Mouse (Mus musculus) gastrocnemius, adult 8-10 months (tissue): ENCODE results near the gene Rpl32. TPM values are rescaled to one million over a fixed set of nuclear protein-coding genes. Genes with fewer than 3 reads are reported as not detected.

Experiments used
- DNase-seq, 2 experiments: peaks; one replicate each; pipeline ENCODE4 v3.0.0; 2022; ENCODE audit warnings: low spot score in 2 of 2
- microRNA-seq: library from miRNA; unstranded; fragments of <30 nt; microRNA quantifications from one replicate; pipeline ENCODE4 v1.2.0, GENCODE M21; 2022
- total RNA-seq, 4 experiments: library from RNA; stranded (reverse); gene quantifications; 2 replicates each; pipeline ENCODE4 v1.2.4; 2022

Gene Rpl32
- total RNA-seq, 4 experiments from 2014 or later, result 581 to 694 (median 621) TPM

DNA sequence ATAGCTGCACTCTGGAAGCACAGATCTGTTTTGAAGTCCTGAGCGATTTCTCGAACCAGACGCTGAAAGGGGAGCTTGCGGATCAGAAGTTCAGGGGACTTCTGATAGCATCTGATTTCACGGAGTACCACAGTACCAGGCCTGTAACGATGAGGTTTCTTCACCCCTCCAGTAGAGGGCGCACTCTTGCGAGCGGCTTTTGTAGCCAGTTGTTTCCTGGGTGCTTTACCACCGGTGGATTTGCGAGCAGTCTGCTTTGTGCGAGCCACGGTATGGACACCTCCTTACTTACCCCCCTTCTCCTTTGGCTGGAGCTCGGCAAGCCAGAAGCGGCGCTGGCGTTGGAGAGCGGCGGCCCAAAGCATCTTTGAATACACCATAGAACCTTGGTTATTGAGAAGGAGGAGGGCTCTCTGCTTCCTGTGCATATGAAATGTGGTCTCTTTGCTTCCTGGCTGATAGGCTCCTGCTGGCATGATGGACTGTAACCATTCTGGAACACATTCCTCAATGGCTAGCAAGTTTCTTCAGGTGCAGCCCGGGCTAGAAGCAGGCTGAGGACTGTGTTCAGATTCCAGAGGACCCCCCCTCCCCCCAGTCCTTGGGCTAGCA, 38.4 kb downstream of the Rpl32 start:
- DNase-seq, result no peak

DNA sequence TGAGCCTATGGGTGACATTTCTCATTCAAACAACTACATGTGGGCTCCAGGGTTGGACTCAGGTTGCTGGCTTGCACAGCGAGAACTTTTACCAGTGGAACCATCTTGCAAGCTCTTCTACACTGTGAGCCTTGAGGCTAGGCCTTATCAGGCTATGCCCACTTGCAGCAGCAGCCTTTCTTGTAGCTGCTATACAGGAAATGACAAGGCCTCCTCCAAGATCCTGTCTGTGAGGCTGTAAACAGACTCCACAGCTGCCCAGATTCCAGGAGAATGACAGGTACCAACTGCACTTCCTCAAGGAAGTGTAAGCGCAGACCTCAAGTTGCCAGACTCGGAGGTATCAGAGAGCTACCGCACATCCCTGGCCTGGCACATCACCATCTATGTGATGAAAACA, 40.3 kb downstream of the Rpl32 start:
- DNase-seq, result no peak

DNA sequence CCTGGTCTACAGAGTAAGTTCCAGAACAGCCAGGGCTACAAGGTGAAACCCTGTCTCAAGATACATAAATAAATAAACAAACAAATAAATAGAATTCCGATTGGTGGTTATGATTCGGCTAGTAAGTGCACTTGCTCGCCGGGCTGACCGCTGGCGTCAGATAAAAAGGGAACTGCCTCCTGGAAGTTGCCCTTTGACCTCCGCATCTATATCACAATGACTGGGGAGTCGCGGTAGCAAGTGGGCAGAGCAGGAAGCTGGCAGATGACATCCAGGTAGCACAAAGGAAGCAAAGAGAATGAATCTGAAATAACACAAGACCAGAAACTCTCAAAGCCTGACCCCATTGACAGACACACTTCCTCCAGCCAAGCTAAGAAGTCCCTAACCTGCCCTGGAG, 41.2 kb downstream of the Rpl32 start:
- DNase-seq, result no peak

DNA sequence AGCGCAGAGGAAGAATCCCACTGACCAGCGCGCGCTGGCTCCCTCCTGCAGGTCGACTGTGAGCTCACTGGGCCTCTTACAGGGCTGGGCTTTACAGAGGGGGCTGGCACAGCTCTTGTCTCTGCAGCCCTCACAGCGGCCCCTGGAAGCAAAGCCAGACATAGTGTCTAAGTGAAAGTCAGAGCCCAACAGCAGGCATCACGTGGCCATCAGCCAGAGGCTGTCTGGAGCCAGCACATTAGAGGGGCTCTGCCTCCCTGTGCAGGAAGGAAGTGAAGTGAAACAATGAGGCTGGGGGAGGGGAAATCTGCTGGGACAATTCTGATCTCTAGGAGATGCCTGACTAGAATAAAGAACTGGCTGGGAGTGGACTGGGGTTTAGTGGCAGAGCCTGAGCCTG, 44.4 kb downstream of the Rpl32 start:
- DNase-seq, result no peak

DNA sequence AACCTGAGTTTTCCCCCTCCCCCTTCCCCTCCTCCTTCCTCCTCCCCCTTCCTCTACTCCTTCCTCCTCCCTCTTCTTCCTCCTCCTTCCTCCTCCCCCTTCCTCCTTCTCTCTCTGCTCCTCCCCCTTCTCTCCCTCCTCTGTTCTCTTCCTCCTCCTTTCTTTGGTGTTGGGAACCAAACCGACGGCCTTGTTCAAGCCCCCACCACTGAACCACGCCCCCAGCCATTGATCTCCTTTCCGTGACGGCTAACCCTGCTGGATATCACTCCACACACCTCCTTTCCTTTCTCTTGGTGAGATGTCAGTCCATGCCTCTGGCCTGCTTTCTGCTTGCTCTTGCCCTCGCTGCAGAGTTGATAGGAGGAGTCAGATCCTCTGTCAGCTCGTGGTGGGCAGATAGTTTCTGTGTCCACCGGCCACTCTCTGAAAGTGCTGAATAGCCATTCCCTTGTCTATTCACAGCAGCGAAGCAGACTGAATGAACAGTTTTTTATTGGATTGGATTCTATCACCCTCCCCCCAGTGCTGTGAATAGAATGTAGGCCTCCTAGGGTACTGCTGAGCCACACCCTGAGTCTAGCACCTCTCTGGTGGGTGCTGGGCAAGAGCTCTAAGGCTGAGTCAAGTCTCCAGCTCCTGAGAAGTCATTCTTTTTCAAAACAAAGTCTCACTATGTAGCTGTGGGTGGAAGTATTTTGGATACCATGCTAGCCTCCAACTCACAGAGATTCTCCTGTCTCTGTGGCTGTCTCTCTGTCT, 46.4 kb downstream of the Rpl32 start, which contains the start of gene Tmem40:
Tmem40 (minus strand) TSS at position 416 of the 762 bp plus-strand sequence.
- no peak for DNase-seq

DNA sequence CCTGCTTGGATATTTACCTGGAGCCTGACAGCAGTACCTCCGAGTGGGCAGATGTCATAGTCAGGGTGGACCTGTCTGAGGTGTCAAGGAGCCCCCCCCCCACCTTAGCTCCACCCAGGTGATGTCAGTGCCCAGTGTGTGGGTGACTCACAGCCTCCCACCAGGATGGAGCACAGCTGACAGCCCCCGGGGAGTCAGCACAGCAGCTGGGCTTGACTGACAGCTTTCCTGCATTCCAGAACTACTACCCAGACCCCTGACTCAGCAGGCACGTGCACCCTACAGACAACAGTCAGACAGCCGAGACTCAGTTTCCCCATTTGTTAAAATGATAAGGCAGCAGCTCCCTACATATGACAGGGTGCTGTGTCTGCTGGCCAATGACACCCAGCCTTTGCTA, 47.6 kb downstream of the Rpl32 start:
- no peak for DNase-seq

DNA sequence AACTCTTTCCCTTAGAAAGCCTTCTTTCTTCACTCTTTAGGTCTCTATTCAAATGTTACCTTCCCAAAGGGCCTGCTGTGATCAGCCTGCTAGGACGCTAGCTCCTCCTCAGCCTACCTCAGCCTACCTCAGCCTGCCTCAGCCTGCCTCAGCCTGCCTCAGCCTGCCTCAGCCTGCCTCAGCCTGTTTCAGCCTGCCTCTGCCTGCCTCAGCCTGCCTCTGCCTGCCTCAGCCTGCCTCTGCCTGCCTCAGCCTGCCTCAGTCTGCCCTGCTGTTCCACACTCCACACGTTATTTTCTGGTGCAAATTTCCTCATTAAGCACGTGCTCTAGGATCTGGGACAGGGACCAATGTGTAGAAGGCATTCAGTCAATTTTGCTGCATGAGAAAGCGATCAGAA, 48.4 kb downstream of the Rpl32 start:
- no peak for DNase-seq

DNA sequence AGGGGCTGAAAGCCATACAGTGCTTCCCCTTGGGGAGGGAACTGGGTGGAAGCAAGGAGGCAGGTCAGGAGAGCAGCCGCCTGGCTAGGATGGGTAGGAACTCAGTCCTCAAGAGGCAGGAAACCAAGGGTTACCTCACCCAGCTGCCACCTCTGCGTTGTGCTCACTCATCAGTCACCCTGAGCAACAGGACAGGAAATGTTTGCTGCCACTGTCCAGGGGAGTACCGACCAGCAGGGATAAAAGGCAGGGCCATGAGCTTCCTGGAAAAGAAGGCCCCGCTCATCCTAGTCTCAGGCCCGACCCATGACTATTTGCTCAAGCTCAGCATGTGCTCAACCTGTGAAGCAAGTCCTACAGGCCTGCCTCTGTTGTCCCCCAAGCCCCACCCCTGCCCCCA, 49.1 kb downstream of the Rpl32 start:
- no peak for DNase-seq

DNA sequence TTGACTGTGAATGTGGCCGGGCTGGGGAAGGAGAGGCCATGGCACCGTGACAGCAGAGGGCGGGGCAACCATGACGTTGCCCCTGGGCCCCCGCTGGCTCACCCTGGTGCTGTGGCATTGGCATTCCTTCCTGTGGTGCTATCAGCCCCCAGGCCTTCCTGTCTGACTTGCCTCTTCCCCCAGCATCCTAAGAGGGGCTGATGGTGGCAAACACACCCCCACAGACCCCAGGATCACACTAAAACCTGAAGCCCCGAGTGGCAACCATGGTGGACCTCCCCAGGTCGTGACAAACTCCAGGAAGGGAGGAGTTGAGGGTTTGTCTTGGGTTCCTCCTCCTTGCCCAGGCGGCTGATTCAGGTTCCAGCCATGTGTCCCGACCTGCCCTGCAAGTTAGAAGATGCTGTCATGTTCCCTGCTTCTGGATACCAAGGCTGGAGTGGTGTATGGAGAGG, 49.5 kb downstream of the Rpl32 start:
- DNase-seq, result no peak

DNA sequence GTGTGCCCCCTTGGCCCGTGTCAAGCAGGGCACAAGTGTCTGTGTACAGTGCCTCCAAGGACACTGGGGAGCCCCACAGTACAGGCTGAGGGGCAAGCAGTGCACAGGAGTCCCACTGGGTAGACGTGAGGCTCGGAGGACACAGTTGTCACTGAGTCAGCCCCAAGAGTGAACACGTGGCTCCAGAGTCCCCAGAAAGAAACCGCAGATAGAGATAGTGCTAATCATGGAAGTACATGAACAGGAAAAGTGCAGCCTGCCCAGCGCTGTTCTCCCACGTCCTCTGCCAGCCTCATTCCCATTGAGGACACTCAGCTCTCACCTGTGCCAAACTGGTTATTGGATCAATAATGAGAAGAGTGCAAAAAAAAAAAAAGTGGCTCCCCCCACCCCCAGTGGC, 53.0 kb downstream of the Rpl32 start:
- DNase-seq, result no peak

Small RNA genes lying within 50 kb of the gene (microRNA-seq; reads per million reads assigned to microRNA genes)
- gene Mir7660, result not detected

Other genes starting within 250 kb of the Rpl32 start
- gene Mkrn2os, start 216.2 kb downstream of the Rpl32 start, total RNA-seq, result not detected
- gene Mkrn2, start 206.8 kb downstream of the Rpl32 start, total RNA-seq, result 10 to 100 TPM; 48.7 to 54.8 (median 53.0) TPM
- 100 to 1,000 TPM; 113 to 132 (median 118) TPM for gene Raf1, start 132.1 kb downstream of the Rpl32 start, total RNA-seq
- under 1 TPM in 3 of 4 experiments, not detected in 1; 0.36 to 0.58 (median 0.41) TPM for gene Tmem40, start 46.3 kb downstream of the Rpl32 start, total RNA-seq
- 10 to 100 TPM; 63.6 to 80.2 (median 77.4) TPM for gene Cand2, start 34.2 kb downstream of the Rpl32 start, total RNA-seq
- gene Efcab12, start 29.7 kb upstream of the Rpl32 start, total RNA-seq, result under 1 TPM in 3 of 4 experiments, not detected in 1; 0.12 to 0.29 (median 0.15) TPM
- gene Mbd4, start 44.6 kb upstream of the Rpl32 start, total RNA-seq, result 1 to 10 TPM in 2 of 4 experiments, under 1 TPM in 2; 0.80 to 1.2 (median 1.0) TPM
- gene Ift122, start 44.7 kb upstream of the Rpl32 start, total RNA-seq, result 1 to 10 TPM; 3.3 to 4.9 (median 4.0) TPM
- gene Rho, start 123.0 kb upstream of the Rpl32 start, total RNA-seq, result not detected
- not detected for gene H1foo, start 136.2 kb upstream of the Rpl32 start, total RNA-seq
- gene Plxnd1, start 186.3 kb upstream of the Rpl32 start, total RNA-seq, result 10 to 100 TPM; 12.9 to 25.5 (median 19.1) TPM